Mouse (Mus musculus) MEL (cell line): ENCODE results near the gene Tubb5. TPM values are rescaled to one million over a fixed set of nuclear protein-coding genes. Genes with fewer than 3 reads are reported as not detected.

ENCODE experiments used
- DNase-seq: peaks from one replicate; pipeline ENCODE4 v3.0.0; 2011; ENCODE audit warnings: low read depth, low spot score
- H3K27ac ChIP-seq: 2 replicates; pipeline ENCODE4 v1.5.1; 2012; ENCODE audit warnings: low read depth, mild to moderate bottlenecking, control low read depth, low read length, moderate library complexity; ENCODE audit not compliant: control insufficient read depth
- H3K27me3 ChIP-seq, 2 experiments: fragments of 150-350 bp in 1 of 2; sonication (generic) in 1 of 2; 2 replicates each; pipeline ENCODE4 v1.6.1; 2012; ENCODE audit warnings: low read length in 2 of 2, mild to moderate bottlenecking in 2 of 2, improper control_type of control experiment in 1 of 2, moderate library complexity in 1 of 2; ENCODE audit not compliant: insufficient read depth in 2 of 2, control insufficient read depth in 1 of 2
- H3K36me3 ChIP-seq, 2 experiments: 2 replicates each; pipeline ENCODE4 v1.6.1; 2012 to 2014; ENCODE audit warnings: low read length in 2 of 2, improper control_type of control experiment in 1 of 2, inconsistent platforms in 1 of 2, mild to moderate bottlenecking in 1 of 2; ENCODE audit not compliant: insufficient read depth in 2 of 2, control insufficient read depth in 1 of 2
- H3K4me1 ChIP-seq, 2 experiments: fragments of 150-350 bp in 1 of 2; sonication (generic) in 1 of 2; 2 replicates each; pipeline ENCODE4 v1.6.1; 2012; ENCODE audit warnings: low read length in 2 of 2, improper control_type of control experiment in 1 of 2, mild to moderate bottlenecking in 1 of 2; ENCODE audit not compliant: insufficient read depth in 2 of 2, control insufficient read depth in 1 of 2
- H3K4me3 ChIP-seq, 2 experiments: fragments of 150-350 bp in 1 of 2; sonication (generic) in 1 of 2; 2 replicates each; pipeline ENCODE4 v1.5.1; 2012; ENCODE audit warnings: low read depth in 2 of 2, low read length in 2 of 2, mild to moderate bottlenecking in 2 of 2, moderate library complexity in 2 of 2, control low read depth in 1 of 2, improper control_type of control experiment in 1 of 2; ENCODE audit not compliant: control insufficient read depth in 1 of 2, insufficient read depth in 1 of 2
- H3K79me2 ChIP-seq: 2 replicates; pipeline ENCODE4 v1.6.1; 2012; ENCODE audit warnings: mild to moderate bottlenecking, low read length, moderate library complexity; ENCODE audit not compliant: control insufficient read depth, poor library complexity, insufficient read depth
- H3K9ac ChIP-seq: 2 replicates; pipeline ENCODE4 v1.6.1; 2012; ENCODE audit warnings: low read depth, mild to moderate bottlenecking, control low read depth, low read length, moderate library complexity; ENCODE audit not compliant: control insufficient read depth, poor library complexity, severe bottlenecking
- H3K9me3 ChIP-seq: fragments of 150-350 bp; sonication (generic); replicated peaks from 2 replicates; pipeline ENCODE4 v1.6.1; 2012; ENCODE audit warnings: mild to moderate bottlenecking, low read length, improper control_type of control experiment, moderate library complexity; ENCODE audit not compliant: insufficient read depth
- CTCF ChIP-seq, 3 experiments: IDR thresholded peaks in 2 of 3; conservative IDR thresholded peaks in 1 of 3; 2 replicates each; pipeline ENCODE4 v1.5.1; 2011 to 2012; ENCODE audit warnings: low read length in 3 of 3, low read depth in 2 of 3, mild to moderate bottlenecking in 2 of 3, improper control_type of control experiment in 1 of 3, inconsistent platforms in 1 of 3, mixed read lengths in 1 of 3, moderate library complexity in 1 of 3; ENCODE audit not compliant: control insufficient read depth in 1 of 3, insufficient read depth in 1 of 3, poor library complexity in 1 of 3, severe bottlenecking in 1 of 3
- TAL1 ChIP-seq: IDR thresholded peaks from 2 replicates; pipeline ENCODE4 v1.6.1; 2012; ENCODE audit warnings: mild to moderate bottlenecking, inconsistent platforms, low read length, moderate library complexity, mixed read lengths
- polyA plus RNA-seq, 2 experiments: library from polyadenylated mRNA; stranded (reverse) in 1 of 2; unstranded in 1 of 2; fragments of >175 nt in 1 of 2; fragments of >200 nt in 1 of 2; gene quantifications; 2 replicates each; pipeline versions ENCODE4 v1.2.1 to v1.2.4; 2012; ENCODE audit warnings: low replicate concordance in 2 of 2, low read depth in 1 of 2; ENCODE audit not compliant: insufficient read length in 2 of 2, insufficient read depth in 1 of 2, missing spikeins in 1 of 2
- total RNA-seq: library from RNA; depleted of rRNA; stranded (reverse); fragments of 300-350 nt; gene quantifications from 2 replicates; pipeline ENCODE4 v1.2.3, GENCODE M21; 2012; rRNA removed

Gene Tubb5
- total and polyA plus RNA-seq, 3 experiments, result 1,040 to 1,575 (median 1,137) TPM

- no peaks in the 10 kb centered on the region for H3K9me3 ChIP-seq
- peaks cover 0 to 23% of the 10 kb centered on the region in 2 experiments; a peak in 2 of 4 replicates for H3K36me3 ChIP-seq
- peak; percentile 46; the same call in 1 of the 2 replicates for TF ChIP-seq TAL1
- TF ChIP-seq CTCF (IDR thresholded peaks at IDR 0.05 in 2 of 3, conservative IDR thresholded peaks at IDR 0.05 in 1 of 3; ENCODE audit: control insufficient read depth in 1 of 3, insufficient read depth in 1 of 3, low read depth in 2 of 3, low read length in 3 of 3, poor library complexity in 1 of 3, severe bottlenecking in 1 of 3), result no peak
- H3K79me2 ChIP-seq, result no peaks in the 10 kb centered on the region
- peaks cover 6 to 35% of the 10 kb centered on the region in 2 experiments for H3K4me1 ChIP-seq
- H3K27me3 ChIP-seq, result no peaks in the 10 kb centered on the region
- no peak for DNase-seq
- no peak overlapping the region for H3K4me3 ChIP-seq
- H3K9ac ChIP-seq, result no peak overlapping the region
- H3K27ac ChIP-seq, result no peak overlapping the region
Observed at GRCm38 (mm10) chr17:35783944-35784343, 54.2 kb downstream of the Tubb5 start.

Other genes with a start within 250 kb of the Tubb5 start
- gene Sfta2, start 236.8 kb downstream of the Tubb5 start, total RNA-seq, result not detected in 2 replicates
- gene Sfta2, start 236.8 kb downstream of the Tubb5 start, polyA plus RNA-seq, result not detected
- gene Gm9573, start 211.7 kb downstream of the Tubb5 start, total RNA-seq, result not detected in 2 replicates
- not detected for gene Gm9573, start 211.7 kb downstream of the Tubb5 start, polyA plus RNA-seq
- gene Mucl3, start 194.6 kb downstream of the Tubb5 start, total RNA-seq, result 0.04 and 0.13 TPM in 2 replicates
- gene Mucl3, start 194.6 kb downstream of the Tubb5 start, polyA plus RNA-seq, result under 1 TPM in 1 of 2 experiments, not detected in 1; 0.11 TPM
- 21.8 and 24.0 TPM in 2 replicates for gene Vars2, start 170.7 kb downstream of the Tubb5 start, total RNA-seq
- 10 to 100 TPM in 1 of 2 experiments, not detected in 1; 34.0 TPM for gene Vars2, start 170.7 kb downstream of the Tubb5 start, polyA plus RNA-seq
- 68.1 and 76.3 TPM in 2 replicates for gene Gtf2h4, start 164.6 kb downstream of the Tubb5 start, total RNA-seq
- 10 to 100 TPM in 1 of 2 experiments, not detected in 1; 97.6 TPM for gene Gtf2h4, start 164.6 kb downstream of the Tubb5 start, polyA plus RNA-seq
- 2.6 TPM in 2 replicates for gene Ddr1, start 133.7 kb downstream of the Tubb5 start, total RNA-seq
- gene Ddr1, start 133.7 kb downstream of the Tubb5 start, polyA plus RNA-seq, result 1 to 10 TPM in 1 of 2 experiments, not detected in 1; 7.9 TPM
- 5.5 and 8.4 TPM in 2 replicates for gene Ier3, start 16.6 kb downstream of the Tubb5 start, total RNA-seq
- 10 to 100 TPM in 1 of 2 experiments, not detected in 1; 12.2 TPM for gene Ier3, start 16.6 kb downstream of the Tubb5 start, polyA plus RNA-seq
- 38.1 and 39.5 TPM in 2 replicates for gene Flot1, start 15.1 kb downstream of the Tubb5 start, total RNA-seq
- gene Flot1, start 15.1 kb downstream of the Tubb5 start, polyA plus RNA-seq, result 10 to 100 TPM in 1 of 2 experiments, not detected in 1; 64.1 TPM
- 15.0 and 17.2 TPM in 2 replicates for gene Mdc1, start 3.2 kb upstream of the Tubb5 start, total RNA-seq
- gene Mdc1, start 3.2 kb upstream of the Tubb5 start, polyA plus RNA-seq, result 10 to 100 TPM; 46.6 to 77.9 TPM
- gene Nrm, start 23.0 kb upstream of the Tubb5 start, total RNA-seq, result 11.1 and 13.7 TPM in 2 replicates
- 10 to 100 TPM in 1 of 2 experiments, not detected in 1; 49.9 TPM for gene Nrm, start 23.0 kb upstream of the Tubb5 start, polyA plus RNA-seq
- gene Ppp1r18, start 27.3 kb upstream of the Tubb5 start, total RNA-seq, result 10.1 and 12.7 TPM in 2 replicates
- gene Ppp1r18, start 27.3 kb upstream of the Tubb5 start, polyA plus RNA-seq, result 10 to 100 TPM in 1 of 2 experiments, not detected in 1; 36.2 TPM
- gene Dhx16, start 41.5 kb upstream of the Tubb5 start, total RNA-seq, result 75.4 and 79.2 TPM in 2 replicates
- 100 to 1,000 TPM in 1 of 2 experiments, not detected in 1; 101 TPM for gene Dhx16, start 41.5 kb upstream of the Tubb5 start, polyA plus RNA-seq
- gene 2310061I04Rik, start 59.1 kb upstream of the Tubb5 start, total RNA-seq, result 10.9 and 11.4 TPM in 2 replicates
- 100 to 1,000 TPM in 1 of 2 experiments, not detected in 1; 106 TPM for gene 2310061I04Rik, start 59.1 kb upstream of the Tubb5 start, polyA plus RNA-seq
- gene Atat1, start 71.8 kb upstream of the Tubb5 start, total RNA-seq, result 4.4 and 4.6 TPM in 2 replicates
- 10 to 100 TPM in 1 of 2 experiments, not detected in 1; 14.4 TPM for gene Atat1, start 71.8 kb upstream of the Tubb5 start, polyA plus RNA-seq
- 149 and 179 TPM in 2 replicates for gene Mrps18b, start 78.1 kb upstream of the Tubb5 start, total RNA-seq
- 100 to 1,000 TPM in 1 of 2 experiments, not detected in 1; 239 TPM for gene Mrps18b, start 78.1 kb upstream of the Tubb5 start, polyA plus RNA-seq
- gene Ppp1r10, start 78.1 kb upstream of the Tubb5 start, total RNA-seq, result 24.2 and 25.3 TPM in 2 replicates
- gene Ppp1r10, start 78.1 kb upstream of the Tubb5 start, polyA plus RNA-seq, result 10 to 100 TPM in 1 of 2 experiments, not detected in 1; 61.4 TPM
- gene Abcf1, start 131.5 kb upstream of the Tubb5 start, total RNA-seq, result 137 and 142 TPM in 2 replicates
- 100 to 1,000 TPM in 1 of 2 experiments, not detected in 1; 312 TPM for gene Abcf1, start 131.5 kb upstream of the Tubb5 start, polyA plus RNA-seq
- gene Gnl1, start 141.5 kb upstream of the Tubb5 start, total RNA-seq, result 50.7 and 57.1 TPM in 2 replicates
- gene Gnl1, start 141.5 kb upstream of the Tubb5 start, polyA plus RNA-seq, result 10 to 100 TPM in 1 of 2 experiments, not detected in 1; 98.5 TPM
- 12.2 and 13.8 TPM in 2 replicates for gene Prr3, start 141.9 kb upstream of the Tubb5 start, total RNA-seq
- 10 to 100 TPM in 1 of 2 experiments, not detected in 1; 48.1 TPM for gene Prr3, start 141.9 kb upstream of the Tubb5 start, polyA plus RNA-seq
- gene H2-T24, start 182.3 kb upstream of the Tubb5 start, total RNA-seq, result 25.4 and 25.9 TPM in 2 replicates
- 10 to 100 TPM in 1 of 2 experiments, not detected in 1; 14.1 TPM for gene H2-T24, start 182.3 kb upstream of the Tubb5 start, polyA plus RNA-seq
- 18.3 and 20.3 TPM in 2 replicates for gene H2-T23, start 194.5 kb upstream of the Tubb5 start, total RNA-seq
- 10 to 100 TPM in 1 of 2 experiments, not detected in 1; 12.2 TPM for gene H2-T23, start 194.5 kb upstream of the Tubb5 start, polyA plus RNA-seq
- gene H2-T22, start 204.4 kb upstream of the Tubb5 start, total RNA-seq, result 22.5 and 27.0 TPM in 2 replicates
- gene H2-T22, start 204.4 kb upstream of the Tubb5 start, polyA plus RNA-seq, result 10 to 100 TPM in 1 of 2 experiments, not detected in 1; 45.5 TPM
- not detected in 2 replicates for gene Gm6034, start 204.7 kb upstream of the Tubb5 start, total RNA-seq
- under 1 TPM in 1 of 2 experiments, not detected in 1; 0.11 TPM for gene Gm6034, start 204.7 kb upstream of the Tubb5 start, polyA plus RNA-seq
- gene Gm11127, start 220.1 kb upstream of the Tubb5 start, total RNA-seq, result 5.8 and 6.4 TPM in 2 replicates
- gene Gm11127, start 220.1 kb upstream of the Tubb5 start, polyA plus RNA-seq, result 1 to 10 TPM in 1 of 2 experiments, not detected in 1; 1.5 TPM